8 mouse cellular contexts compared by ENCODE assay signal in genomic region chr9:107611456-107612190, GRCm38 (mm10). TPM values are rescaled to one million over a fixed set of nuclear protein-coding genes. Genes with fewer than 3 reads are reported as not detected.
DNase-seq lines count a peak whose midpoint lies in the region; ATAC-seq lines count a peak whose summit lies in the region.

No protein-coding gene starts in this region.

- peak overlapping the region; percentile 95 for H3K27ac ChIP-seq in forebrain, embryonic 11.5 days (ENCODE audit: low read depth, low read length)
- H3K27ac ChIP-seq in intestine, embryonic 15.5 days: peak overlapping the region; percentile 92
- H3K27ac ChIP-seq in neural tube, embryonic 12.5 days: peak overlapping the region; percentile 95

- H3K27me3 ChIP-seq in forebrain, embryonic 11.5 days (ENCODE audit: control insufficient read depth, insufficient read depth, low read length): no peaks in the 10 kb centered on the region
- H3K27me3 ChIP-seq in intestine, embryonic 15.5 days (replicated peaks): no peaks in the 10 kb centered on the region
- H3K27me3 ChIP-seq in neural tube, embryonic 12.5 days (replicated peaks): no peaks in the 10 kb centered on the region

- H3K4me2 ChIP-seq in forebrain, embryonic 11.5 days (ENCODE audit: low read depth, low read length, severe bottlenecking): peak overlapping the region; percentile 58
- H3K4me2 ChIP-seq in intestine, embryonic 15.5 days (replicated peaks): peak overlapping the region; percentile 82
- H3K4me2 ChIP-seq in neural tube, embryonic 12.5 days (replicated peaks): peak overlapping the region; percentile 61

- H3K9me3 ChIP-seq in forebrain, embryonic 11.5 days (ENCODE audit: control insufficient read depth, low read length): no peaks in the 10 kb centered on the region
- no peaks in the 10 kb centered on the region for H3K9me3 ChIP-seq in intestine, embryonic 15.5 days
- no peaks in the 10 kb centered on the region for H3K9me3 ChIP-seq in neural tube, embryonic 12.5 days

- ATAC-seq in forebrain, embryonic 11.5 days (replicated peaks; ENCODE audit: low FRiP score): no peak
- ATAC-seq in intestine, embryonic 15.5 days: no peak
- ATAC-seq in neural tube, embryonic 12.5 days (ENCODE audit: low FRiP score, low read depth): no peak

- 77% methylated on average over 6 of the region's 6 CpGs for WGBS in forebrain, embryonic 11.5 days
- 71% methylated on average over 6 of the region's 6 CpGs for WGBS in intestine, embryonic 15.5 days
- WGBS in neural tube, embryonic 12.5 days: 79% methylated on average over 6 of the region's 6 CpGs

- peaks cover 41% of the 10 kb centered on the region for H3K4me1 ChIP-seq in forebrain, embryonic 11.5 days (replicated peaks; ENCODE audit: control insufficient read depth, insufficient read depth, low read length)
- H3K4me1 ChIP-seq in intestine, embryonic 15.5 days (replicated peaks): peaks cover 46% of the 10 kb centered on the region
- H3K4me1 ChIP-seq in neural tube, embryonic 12.5 days: peaks cover 60% of the 10 kb centered on the region

- intact Hi-C loops in left cerebral cortex, postnatal 36 days (cut with DNase I): loop anchor here (2.0 kb wide), 1 partner anchor 21 kb away; no protein-coding TSS in a partner anchor
- intact Hi-C loops in left cerebral cortex, postnatal 4 days (cut with DNase I): no loop called here

- peak overlapping the region; percentile 28; the same call in 1 of the 2 replicates for H3K4me3 ChIP-seq in forebrain, embryonic 11.5 days (ENCODE audit: low read depth, low read length)
- peak overlapping the region; percentile 35 for H3K4me3 ChIP-seq in intestine, embryonic 15.5 days (replicated peaks)
- H3K4me3 ChIP-seq in neural tube, embryonic 12.5 days: 0 out of 2 replicates have a peak overlapping the region, but pooled peaks have one; percentile 25

- peaks cover 15% of the 10 kb centered on the region for H3K36me3 ChIP-seq in forebrain, embryonic 11.5 days (ENCODE audit: control insufficient read depth, insufficient read depth, low read length)
- H3K36me3 ChIP-seq in intestine, embryonic 15.5 days: peaks cover 17% of the 10 kb centered on the region; the same call in 1 of the 2 replicates
- peaks cover 29% of the 10 kb centered on the region for H3K36me3 ChIP-seq in neural tube, embryonic 12.5 days

- H3K9ac ChIP-seq in forebrain, embryonic 11.5 days (ENCODE audit: low read length): peak overlapping the region; percentile 72
- peak overlapping the region; percentile 55 for H3K9ac ChIP-seq in intestine, embryonic 15.5 days
- H3K9ac ChIP-seq in neural tube, embryonic 12.5 days: peak overlapping the region; percentile 84

- peak; percentile 35 to 43 for DNase-seq in left cerebral cortex, postnatal 36 days (ENCODE audit: low spot score in 2 of 2)
- DNase-seq in left cerebral cortex, postnatal 4 days: no peak
- no peak for DNase-seq in forebrain, embryonic 11.5 days (ENCODE audit: low spot score)
- no peak for DNase-seq in thymus, postnatal 14 days
- DNase-seq in B cell, adult 2 months: no peak
- DNase-seq in gastrocnemius, adult 18-20 months (ENCODE audit: low spot score): no peak

RNA-seq across cellular contexts. Expression of gene Sema3b, which starts 2.6 kb away (rescaled TPM):
- 1 to 10 TPM; 2.6 to 3.1 TPM for total RNA-seq in left cerebral cortex, postnatal 36 days (2021)
- 1 to 10 TPM; 3.9 to 5.6 TPM for total RNA-seq in left cerebral cortex, postnatal 4 days (2021)
- 1.7 TPM in 2 replicates for polyA plus RNA-seq in forebrain, embryonic 11.5 days (2014; fragmentation: Nextera tagmentation; extraction: Ambion mirVana)
- polyA plus RNA-seq in intestine, embryonic 15.5 days (2015; fragmentation: Nextera tagmentation; extraction: Ambion mirVana): 34.7 and 37.5 TPM in 2 replicates
- 4.7 and 4.8 TPM in 2 replicates for polyA plus RNA-seq in neural tube, embryonic 12.5 days (2016; fragmentation: Nextera tagmentation; extraction: Ambion mirVana)
- total RNA-seq in gastrocnemius, adult 18-20 months (2021): 10 to 100 TPM; 11.0 to 11.4 TPM

RNA-seq across cellular contexts. Expression of gene Gnai2, which starts 23.5 kb away (rescaled TPM):
- 100 to 1,000 TPM; 215 to 221 TPM for total RNA-seq in left cerebral cortex, postnatal 36 days (2021)
- total RNA-seq in left cerebral cortex, postnatal 4 days (2021): 100 to 1,000 TPM; 302 to 303 TPM
- polyA plus RNA-seq in forebrain, embryonic 11.5 days (2014; fragmentation: Nextera tagmentation; extraction: Ambion mirVana): 527 and 580 TPM in 2 replicates
- 334 and 335 TPM in 2 replicates for polyA plus RNA-seq in intestine, embryonic 15.5 days (2015; fragmentation: Nextera tagmentation; extraction: Ambion mirVana)
- 465 and 488 TPM in 2 replicates for polyA plus RNA-seq in neural tube, embryonic 12.5 days (2016; fragmentation: Nextera tagmentation; extraction: Ambion mirVana)
- 10 to 100 TPM; 59.3 to 75.5 TPM for total RNA-seq in gastrocnemius, adult 18-20 months (2021)

RNA-seq across cellular contexts. Expression of gene Ifrd2, which starts 24.2 kb away (rescaled TPM):
- total RNA-seq in left cerebral cortex, postnatal 36 days (2021): 10 to 100 TPM; 11.1 to 13.8 TPM
- total RNA-seq in left cerebral cortex, postnatal 4 days (2021): 10 to 100 TPM; 12.5 to 14.5 TPM
- 35.0 and 37.2 TPM in 2 replicates for polyA plus RNA-seq in forebrain, embryonic 11.5 days (2014; fragmentation: Nextera tagmentation; extraction: Ambion mirVana)
- polyA plus RNA-seq in intestine, embryonic 15.5 days (2015; fragmentation: Nextera tagmentation; extraction: Ambion mirVana): 66.4 and 81.9 TPM in 2 replicates
- polyA plus RNA-seq in neural tube, embryonic 12.5 days (2016; fragmentation: Nextera tagmentation; extraction: Ambion mirVana): 20.6 and 23.3 TPM in 2 replicates
- 10 to 100 TPM; 44.6 to 49.7 TPM for total RNA-seq in gastrocnemius, adult 18-20 months (2021)

RNA-seq across cellular contexts. Expression of gene Hyal3, which starts 31.0 kb away (rescaled TPM):
- 1 to 10 TPM in 1 of 2 experiments, under 1 TPM in 1; 0.79 to 1.9 TPM for total RNA-seq in left cerebral cortex, postnatal 36 days (2021)
- 1 to 10 TPM; 1.5 to 2.1 TPM for total RNA-seq in left cerebral cortex, postnatal 4 days (2021)
- polyA plus RNA-seq in forebrain, embryonic 11.5 days (2014; fragmentation: Nextera tagmentation; extraction: Ambion mirVana): 0.39 TPM in 1 of 2 replicates, not detected in the other
- 0.74 and 0.97 TPM in 2 replicates for polyA plus RNA-seq in intestine, embryonic 15.5 days (2015; fragmentation: Nextera tagmentation; extraction: Ambion mirVana)
- 0.84 and 1.5 TPM in 2 replicates for polyA plus RNA-seq in neural tube, embryonic 12.5 days (2016; fragmentation: Nextera tagmentation; extraction: Ambion mirVana)
- total RNA-seq in gastrocnemius, adult 18-20 months (2021): under 1 TPM; 0.19 to 0.23 TPM

RNA-seq across cellular contexts. Expression of gene Naa80, which starts 32.9 kb away (rescaled TPM):
- total RNA-seq in left cerebral cortex, postnatal 36 days (2021): 10 to 100 TPM; 10.3 to 11.5 TPM
- 10 to 100 TPM; 11.9 to 13.0 TPM for total RNA-seq in left cerebral cortex, postnatal 4 days (2021)
- polyA plus RNA-seq in forebrain, embryonic 11.5 days (2014; fragmentation: Nextera tagmentation; extraction: Ambion mirVana): 11.3 and 15.2 TPM in 2 replicates
- 15.1 and 19.1 TPM in 2 replicates for polyA plus RNA-seq in intestine, embryonic 15.5 days (2015; fragmentation: Nextera tagmentation; extraction: Ambion mirVana)
- polyA plus RNA-seq in neural tube, embryonic 12.5 days (2016; fragmentation: Nextera tagmentation; extraction: Ambion mirVana): 12.6 and 15.8 TPM in 2 replicates
- 10 to 100 TPM; 14.0 to 15.3 TPM for total RNA-seq in gastrocnemius, adult 18-20 months (2021)

Comparison
In these comparisons a context has a peak if more than half of its experiments do, and no peak if none do; other contexts are left out.
1. DNase-seq: peak in left cerebral cortex, postnatal 36 days (2 of 2); none in left cerebral cortex, postnatal 4 days (single experiment), forebrain, embryonic 11.5 days (single experiment), thymus, postnatal 14 days (single experiment), B cell, adult 2 months (0 of 2) and gastrocnemius, adult 18-20 months (single experiment).
2. Peak in every context shown above with its lines, with median percentiles within 50 percentile points of each other: H3K27ac ChIP-seq, H3K4me2 ChIP-seq, H3K4me3 ChIP-seq and H3K9ac ChIP-seq.